Mouse (Mus musculus) bone marrow macrophage, adult 2 months (primary cell): ENCODE measurements at regions not wholly inside any gene's neighbourhood (a gene's known extent, or its start where the extent isn't known, plus 50 kb on each side); places are given as distances from the start of the nearest gene placed in this dataset.

Source experiments
- CTCF ChIP-seq: IDR thresholded peaks from 2 replicates; pipeline ENCODE4 v1.5.1; 2012; ENCODE audit warnings: low read depth, mild to moderate bottlenecking, low read length, moderate library complexity
- POLR2A ChIP-seq: IDR thresholded peaks from 2 replicates; pipeline ENCODE4 v1.6.1; 2012; ENCODE audit warnings: mild to moderate bottlenecking, low read depth, low read length, borderline replicate concordance

- TF ChIP-seq POLR2A (no peak), CTCF (no peak)
Observed at GRCm38 (mm10) chr4:56160551-56161256, 579.2 kb upstream of the Gm26657 start.
